Mouse (Mus musculus): ENCODE results near the gene Spata9. TPM values are rescaled to one million over a fixed set of nuclear protein-coding genes. Genes with fewer than 3 reads are reported as not detected.
A peak's percentile ranks its signal among the peaks of the same experiment; 100 is the strongest.

Spata9 gene
- polyA plus RNA-seq, 1 experiment from 2014 or later: 0.55 TPM

- Histone ChIP-seq H3K4me1 (ENCODE audit: control insufficient read depth, insufficient read depth, low read length) (no peaks in the 10 kb centered on the region), H3K27ac (ENCODE audit: low read length) (no peak overlapping the region), H3K36me3 (ENCODE audit: control insufficient read depth, insufficient read depth, low read length) (no peaks in the 10 kb centered on the region), H3K4me3 (ENCODE audit: low read depth, low read length) (no peak overlapping the region), H3K4me2 (replicated peaks; ENCODE audit: low read depth, low read length) (no peak overlapping the region), H3K27me3 (ENCODE audit: control insufficient read depth, insufficient read depth, low read length) (no peaks in the 10 kb centered on the region), H3K9ac (replicated peaks; ENCODE audit: low read depth, low read length) (no peak overlapping the region), H3K9me3 (ENCODE audit: control insufficient read depth, low read depth, low read length) (no peaks in the 10 kb centered on the region)
- ATAC-seq (ENCODE audit: insufficient number of reproducible peaks, insufficient read depth, low FRiP score, low read depth): 0 out of 2 replicates have a peak, but pooled peaks have one; percentile 63
- WGBS: 57% methylated on average over 2 of the region's 2 CpGs
Observed at GRCm38 (mm10) chr13:75974481-75974880, 7.5 kb downstream of the Spata9 start.

- Histone ChIP-seq H3K9ac (replicated peaks; ENCODE audit: low read depth, low read length) (no peak overlapping the region), H3K4me1 (ENCODE audit: control insufficient read depth, insufficient read depth, low read length) (no peaks in the 10 kb centered on the region), H3K9me3 (ENCODE audit: control insufficient read depth, low read depth, low read length) (no peaks in the 10 kb centered on the region), H3K27ac (ENCODE audit: low read length) (no peak overlapping the region), H3K27me3 (ENCODE audit: control insufficient read depth, insufficient read depth, low read length) (no peaks in the 10 kb centered on the region), H3K36me3 (ENCODE audit: control insufficient read depth, insufficient read depth, low read length) (no peaks in the 10 kb centered on the region), H3K4me3 (ENCODE audit: low read depth, low read length) (no peak overlapping the region), H3K4me2 (replicated peaks; ENCODE audit: low read depth, low read length) (no peak overlapping the region)
- ATAC-seq (ENCODE audit: insufficient number of reproducible peaks, insufficient read depth, low FRiP score, low read depth): no peak
- 63% methylated on average over 1 of the region's 1 CpGs for WGBS
Observed at GRCm38 (mm10) chr13:75975629-75976028, 8.7 kb downstream of the Spata9 start.

DNA sequence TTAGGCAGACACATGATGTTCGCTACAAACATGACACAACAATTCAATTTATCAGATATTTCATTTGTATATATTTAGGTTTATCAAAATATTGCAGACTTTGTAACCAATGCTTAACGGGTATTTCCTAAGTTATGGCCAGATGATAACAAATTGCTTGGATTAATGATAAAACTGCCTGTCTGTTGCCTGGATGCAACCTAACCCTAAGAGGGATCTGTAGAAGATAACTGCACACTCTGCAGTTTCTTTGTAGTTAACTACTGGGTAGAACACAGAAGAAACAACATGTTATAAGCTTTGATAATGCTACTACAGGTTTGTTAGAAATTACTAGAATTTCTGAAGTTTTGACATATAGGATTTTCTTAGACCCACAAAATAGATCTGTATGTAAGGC lies 9.3 kb downstream of the Spata9 start:
- no peak overlapping the region for H3K4me3 ChIP-seq (ENCODE audit: low read depth, low read length)
- no peak for ATAC-seq (ENCODE audit: insufficient number of reproducible peaks, insufficient read depth, low FRiP score, low read depth)
- H3K9ac ChIP-seq (replicated peaks; ENCODE audit: low read depth, low read length): no peak overlapping the region
- H3K4me2 ChIP-seq (replicated peaks; ENCODE audit: low read depth, low read length): no peak overlapping the region
- 76% methylated on average over 2 of the region's 2 CpGs for WGBS
- no peaks in the 10 kb centered on the region for H3K27me3 ChIP-seq (ENCODE audit: control insufficient read depth, insufficient read depth, low read length)
- H3K4me1 ChIP-seq (ENCODE audit: control insufficient read depth, insufficient read depth, low read length): no peaks in the 10 kb centered on the region
- H3K27ac ChIP-seq (ENCODE audit: low read length): no peak overlapping the region
- H3K9me3 ChIP-seq (ENCODE audit: control insufficient read depth, low read depth, low read length): no peaks in the 10 kb centered on the region
- H3K36me3 ChIP-seq (ENCODE audit: control insufficient read depth, insufficient read depth, low read length): no peaks in the 10 kb centered on the region

- no peak overlapping the region for H3K27ac ChIP-seq (ENCODE audit: low read length)
- no peak overlapping the region for H3K4me3 ChIP-seq (ENCODE audit: low read depth, low read length)
- H3K27me3 ChIP-seq (ENCODE audit: control insufficient read depth, insufficient read depth, low read length): no peaks in the 10 kb centered on the region
- WGBS: 67% methylated on average over 2 of the region's 2 CpGs
- no peak overlapping the region for H3K9ac ChIP-seq (replicated peaks; ENCODE audit: low read depth, low read length)
- ATAC-seq (ENCODE audit: insufficient number of reproducible peaks, insufficient read depth, low FRiP score, low read depth): no peak
- H3K36me3 ChIP-seq (ENCODE audit: control insufficient read depth, insufficient read depth, low read length): no peaks in the 10 kb centered on the region
- no peaks in the 10 kb centered on the region for H3K9me3 ChIP-seq (ENCODE audit: control insufficient read depth, low read depth, low read length)
- no peaks in the 10 kb centered on the region for H3K4me1 ChIP-seq (ENCODE audit: control insufficient read depth, insufficient read depth, low read length)
- no peak overlapping the region for H3K4me2 ChIP-seq (replicated peaks; ENCODE audit: low read depth, low read length)
Observed at GRCm38 (mm10) chr13:75976649-75977048, 9.7 kb downstream of the Spata9 start.

DNA sequence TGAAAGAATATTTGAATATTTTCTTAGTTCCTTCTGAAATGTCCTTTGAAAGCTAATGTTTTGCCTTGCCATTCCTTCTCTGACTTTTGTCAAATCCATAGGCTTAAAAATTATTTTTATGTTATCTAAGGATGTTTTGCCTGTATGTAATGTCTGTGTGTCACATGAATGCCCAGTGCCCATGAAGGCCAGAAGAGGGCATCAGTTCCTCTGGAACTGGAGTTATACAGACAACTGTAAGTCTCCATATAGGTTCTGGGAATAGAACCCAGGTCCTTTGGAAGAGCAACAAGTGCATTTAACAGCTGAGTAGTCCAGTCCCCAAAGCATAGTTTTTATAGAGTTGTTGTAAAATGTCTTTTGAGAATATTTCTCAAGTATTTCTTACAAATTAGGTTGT lies 15.0 kb downstream of the Spata9 start:
- H3K9ac ChIP-seq (replicated peaks; ENCODE audit: low read depth, low read length): no peak overlapping the region
- H3K4me1 ChIP-seq (ENCODE audit: control insufficient read depth, insufficient read depth, low read length): no peaks in the 10 kb centered on the region
- no peaks in the 10 kb centered on the region for H3K36me3 ChIP-seq (ENCODE audit: control insufficient read depth, insufficient read depth, low read length)
- no peak overlapping the region for H3K27ac ChIP-seq (ENCODE audit: low read length)
- no peaks in the 10 kb centered on the region for H3K27me3 ChIP-seq (ENCODE audit: control insufficient read depth, insufficient read depth, low read length)
- ATAC-seq (ENCODE audit: insufficient number of reproducible peaks, insufficient read depth, low FRiP score, low read depth): no peak
- no peak overlapping the region for H3K4me3 ChIP-seq (ENCODE audit: low read depth, low read length)
- no peaks in the 10 kb centered on the region for H3K9me3 ChIP-seq (ENCODE audit: control insufficient read depth, low read depth, low read length)
- no peak overlapping the region for H3K4me2 ChIP-seq (replicated peaks; ENCODE audit: low read depth, low read length)

DNA sequence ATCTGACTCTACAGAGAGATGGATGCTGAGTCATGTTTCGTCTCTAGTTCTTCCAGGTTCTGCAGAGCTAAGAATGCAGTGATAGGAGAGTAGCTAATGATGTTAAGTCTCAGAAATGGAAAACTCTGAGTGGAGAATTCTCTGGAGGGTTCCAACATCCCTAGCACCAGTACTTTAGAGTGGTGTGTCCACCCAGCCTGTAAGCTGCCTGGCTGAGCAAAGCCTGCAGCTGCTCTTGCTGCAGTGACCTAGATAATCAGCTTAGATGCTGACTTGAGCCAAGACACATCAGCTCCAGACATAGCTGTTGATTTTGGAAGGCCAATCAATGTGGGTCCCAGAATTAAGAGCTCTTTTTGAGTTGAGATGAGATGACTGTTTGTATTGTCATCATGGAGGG lies 21.1 kb downstream of the Spata9 start:
- WGBS: 84% methylated on average over 1 of the region's 1 CpGs

DNA sequence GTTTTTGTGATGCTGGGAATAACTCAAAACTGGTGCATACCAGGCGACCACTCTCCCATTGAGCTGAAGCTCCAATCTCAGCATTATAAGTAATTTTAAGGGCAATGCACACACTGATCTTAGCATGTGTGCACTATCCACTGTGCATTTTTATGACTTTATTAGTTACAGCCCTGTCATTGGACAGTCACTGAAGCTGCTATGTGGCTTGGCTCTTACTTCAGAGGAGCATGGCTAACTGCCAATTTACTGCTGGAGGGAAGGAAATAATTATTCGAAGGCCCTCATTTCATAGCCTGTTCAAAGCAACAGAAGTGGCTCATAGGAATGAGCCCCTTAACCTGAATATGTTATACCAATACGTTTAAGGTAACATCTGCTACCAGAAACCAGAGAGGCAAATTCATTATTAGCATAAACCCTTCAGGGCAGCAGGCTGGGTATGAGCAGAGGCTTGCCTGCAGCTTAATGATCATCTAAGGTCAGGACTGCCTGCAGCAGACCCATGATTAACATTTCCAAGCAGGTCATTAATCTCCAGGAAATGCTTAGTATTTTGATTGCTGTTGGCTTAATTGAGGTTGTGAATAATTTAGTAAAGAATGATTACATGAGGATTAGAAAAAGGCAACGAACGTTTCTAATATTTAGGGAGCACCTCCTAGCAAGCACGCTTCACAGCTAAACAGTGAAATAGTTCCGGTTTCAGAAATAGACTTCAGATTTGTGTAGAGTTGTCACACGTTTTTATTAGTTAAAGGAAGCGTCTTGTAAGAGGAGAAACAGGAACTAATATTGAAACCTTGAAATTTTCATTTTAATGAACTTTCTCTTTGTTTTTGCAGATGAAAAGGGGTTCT lies 25.4 kb downstream of the Spata9 start:
- Histone ChIP-seq H3K9ac (replicated peaks; ENCODE audit: low read depth, low read length) (no peak overlapping the region), H3K4me3 (ENCODE audit: low read depth, low read length) (no peak overlapping the region), H3K4me1 (ENCODE audit: control insufficient read depth, insufficient read depth, low read length) (no peaks in the 10 kb centered on the region), H3K27me3 (ENCODE audit: control insufficient read depth, insufficient read depth, low read length) (no peaks in the 10 kb centered on the region), H3K4me2 (replicated peaks; ENCODE audit: low read depth, low read length) (no peak overlapping the region), H3K27ac (ENCODE audit: low read length) (no peak overlapping the region), H3K9me3 (ENCODE audit: control insufficient read depth, low read depth, low read length) (no peaks in the 10 kb centered on the region), H3K36me3 (ENCODE audit: control insufficient read depth, insufficient read depth, low read length) (no peaks in the 10 kb centered on the region)
- 53% methylated on average over 9 of the region's 9 CpGs for WGBS
- 0 out of 2 replicates have a peak, but pooled peaks have one; percentile 28 for ATAC-seq (ENCODE audit: insufficient number of reproducible peaks, insufficient read depth, low FRiP score, low read depth)

More for the DNA sequence above, 21.1 kb downstream of the Spata9 start:
- H3K36me3 ChIP-seq (ENCODE audit: control insufficient read depth, insufficient read depth, low read length): no peaks in the 10 kb centered on the region
- no peaks in the 10 kb centered on the region for H3K9me3 ChIP-seq (ENCODE audit: control insufficient read depth, low read depth, low read length)
- no peaks in the 10 kb centered on the region for H3K27me3 ChIP-seq (ENCODE audit: control insufficient read depth, insufficient read depth, low read length)
- no peak overlapping the region for H3K9ac ChIP-seq (replicated peaks; ENCODE audit: low read depth, low read length)
- H3K27ac ChIP-seq (ENCODE audit: low read length): no peak overlapping the region
- H3K4me1 ChIP-seq (ENCODE audit: control insufficient read depth, insufficient read depth, low read length): no peaks in the 10 kb centered on the region
- ATAC-seq (ENCODE audit: insufficient number of reproducible peaks, insufficient read depth, low FRiP score, low read depth): no peak
- no peak overlapping the region for H3K4me3 ChIP-seq (ENCODE audit: low read depth, low read length)
- no peak overlapping the region for H3K4me2 ChIP-seq (replicated peaks; ENCODE audit: low read depth, low read length)

GRCm38 (mm10) chr13:76003272-76003671 lies 36.3 kb downstream of the Spata9 start:
- WGBS: 75% methylated on average over 3 of the region's 3 CpGs
- no peak overlapping the region for H3K27ac ChIP-seq (ENCODE audit: low read length)
- H3K4me3 ChIP-seq (ENCODE audit: low read depth, low read length): no peak overlapping the region
- no peaks in the 10 kb centered on the region for H3K4me1 ChIP-seq (ENCODE audit: control insufficient read depth, insufficient read depth, low read length)
- no peak for ATAC-seq (ENCODE audit: insufficient number of reproducible peaks, insufficient read depth, low FRiP score, low read depth)
- H3K36me3 ChIP-seq (ENCODE audit: control insufficient read depth, insufficient read depth, low read length): no peaks in the 10 kb centered on the region
- H3K9me3 ChIP-seq (ENCODE audit: control insufficient read depth, low read depth, low read length): no peaks in the 10 kb centered on the region
- H3K27me3 ChIP-seq (ENCODE audit: control insufficient read depth, insufficient read depth, low read length): no peaks in the 10 kb centered on the region
- H3K9ac ChIP-seq (replicated peaks; ENCODE audit: low read depth, low read length): no peak overlapping the region
- no peak overlapping the region for H3K4me2 ChIP-seq (replicated peaks; ENCODE audit: low read depth, low read length)

- no peaks in the 10 kb centered on the region for H3K27me3 ChIP-seq (ENCODE audit: control insufficient read depth, insufficient read depth, low read length)
- 60% methylated on average over 2 of the region's 2 CpGs for WGBS
- no peak overlapping the region for H3K9ac ChIP-seq (replicated peaks; ENCODE audit: low read depth, low read length)
- no peak overlapping the region for H3K4me3 ChIP-seq (ENCODE audit: low read depth, low read length)
- ATAC-seq (ENCODE audit: insufficient number of reproducible peaks, insufficient read depth, low FRiP score, low read depth): no peak
- H3K4me2 ChIP-seq (replicated peaks; ENCODE audit: low read depth, low read length): no peak overlapping the region
- no peak overlapping the region for H3K27ac ChIP-seq (ENCODE audit: low read length)
- H3K4me1 ChIP-seq (ENCODE audit: control insufficient read depth, insufficient read depth, low read length): no peaks in the 10 kb centered on the region
- no peaks in the 10 kb centered on the region for H3K36me3 ChIP-seq (ENCODE audit: control insufficient read depth, insufficient read depth, low read length)
- H3K9me3 ChIP-seq (ENCODE audit: control insufficient read depth, low read depth, low read length): no peaks in the 10 kb centered on the region
Observed at GRCm38 (mm10) chr13:76014511-76014910, 47.6 kb downstream of the Spata9 start.

Measured in stomach, embryonic 14.5 days (tissue).